ENCODE assay signal across 29 mouse cellular contexts in genomic region chr10:111256156-111256555, GRCm38 (mm10). TPM values are rescaled to one million over a fixed set of nuclear protein-coding genes. Genes with fewer than 3 reads are reported as not detected.
DNase-seq lines count a peak whose midpoint lies in the region; ATAC-seq lines count a peak whose summit lies in the region.
"Had no signal": no experiment of that assay in that cellular context is flagged by ENCODE, and none has a peak within 500 bp of the region (broad histone marks: within the 10 kb centered on the region; RNA-seq: fewer than 3 reads in every experiment).

No protein-coding gene starts in this region.

- no peak overlapping the region for H3K4me2 ChIP-seq in liver, embryonic 11.5 days
- H3K4me2 ChIP-seq in liver, embryonic 16.5 days (ENCODE audit: low read depth, low read length) = no peak overlapping the region
- H3K4me2 ChIP-seq: heart, embryonic 15.5 days; intestine, embryonic 15.5 days; limb, embryonic 12.5 days; midbrain, embryonic 12.5 days had no signal

- no peak overlapping the region for H3K9ac ChIP-seq in liver, embryonic 11.5 days (ENCODE audit: low read depth, low read length)
- no peak overlapping the region for H3K9ac ChIP-seq in liver, embryonic 16.5 days (ENCODE audit: low read depth, low read length)
- H3K9ac ChIP-seq: heart, embryonic 15.5 days; intestine, embryonic 15.5 days; limb, embryonic 12.5 days; midbrain, embryonic 12.5 days had no signal

- intact Hi-C loops in left cerebral cortex, postnatal 4 days (cut with DNase I) = no loop called here

- no peak overlapping the region for H3K4me3 ChIP-seq in liver, embryonic 11.5 days (ENCODE audit: low read depth, low read length)
- no peak overlapping the region for H3K4me3 ChIP-seq in liver, embryonic 16.5 days (ENCODE audit: low read depth, low read length)
- H3K4me3 ChIP-seq: heart, embryonic 15.5 days; intestine, embryonic 15.5 days; limb, embryonic 12.5 days; megakaryocyte, embryonic 14.5 days; midbrain, embryonic 12.5 days had no signal

- DNase-seq in liver (peak; percentile 42), MEL-GATA-1-ER (ENCODE audit: extremely low read depth, low read depth) (peak; percentile 6)
- DNase-seq in liver, embryonic 11.5 days (ENCODE audit: low spot score) = no peak
- DNase-seq in left cerebral cortex, postnatal 4 days = no peak
- DNase-seq in kidney, adult 11 months = no peak
- DNase-seq: adrenal gland, postnatal 25 days; B cell, adult 2 months; cerebellum, adult 8-10 months; cerebellum, postnatal 25 days; kidney, adult 8-10 months; kidney, postnatal 10 days; layer of hippocampus, adult 9-11 months; lung, adult 18-20 months; lung, postnatal 4 days; retina, postnatal 1 day; right cerebral cortex, postnatal 14 days; spleen, adult 18-20 months; thymus, postnatal 25 days had no signal

- H3K27me3 ChIP-seq in liver, embryonic 11.5 days (replicated peaks; ENCODE audit: control insufficient read depth, insufficient read depth, low read length) = no peaks in the 10 kb centered on the region
- no peaks in the 10 kb centered on the region for H3K27me3 ChIP-seq in liver, embryonic 16.5 days (ENCODE audit: control insufficient read depth, insufficient read depth, low read depth, low read length)
- H3K27me3 ChIP-seq: heart, embryonic 15.5 days; intestine, embryonic 15.5 days; limb, embryonic 12.5 days; megakaryocyte, embryonic 14.5 days; midbrain, embryonic 12.5 days had no signal

- H3K4me1 ChIP-seq in liver, embryonic 11.5 days (replicated peaks; ENCODE audit: control insufficient read depth, insufficient read depth, low read length) = no peaks in the 10 kb centered on the region
- no peaks in the 10 kb centered on the region; the same call in 1 of the 2 replicates for H3K4me1 ChIP-seq in liver, embryonic 16.5 days (ENCODE audit: control insufficient read depth, low read depth, low read length)
- H3K4me1 ChIP-seq: intestine, embryonic 15.5 days; limb, embryonic 12.5 days; midbrain, embryonic 12.5 days had no signal

- 0 out of 2 replicates have a peak, but pooled peaks cover 2% of the 10 kb centered on the region for H3K36me3 ChIP-seq in liver, embryonic 11.5 days (ENCODE audit: control insufficient read depth, insufficient read depth, low read length)
- H3K36me3 ChIP-seq in liver, embryonic 16.5 days (ENCODE audit: control insufficient read depth, insufficient read depth) = peaks cover 3% of the 10 kb centered on the region
- H3K36me3 ChIP-seq: intestine, embryonic 15.5 days; limb, embryonic 12.5 days had no signal

- H3K27ac ChIP-seq in liver, embryonic 11.5 days (ENCODE audit: low read depth, low read length) = no peak overlapping the region
- H3K27ac ChIP-seq in liver, embryonic 16.5 days (ENCODE audit: low read length) = no peak overlapping the region
- H3K27ac ChIP-seq: heart, embryonic 15.5 days; intestine, embryonic 15.5 days; limb, embryonic 12.5 days; midbrain, embryonic 12.5 days had no signal

- H3K9me3 ChIP-seq in liver, embryonic 11.5 days (ENCODE audit: control insufficient read depth, low read length) = no peaks in the 10 kb centered on the region
- no peaks in the 10 kb centered on the region for H3K9me3 ChIP-seq in liver, embryonic 16.5 days (replicated peaks; ENCODE audit: control insufficient read depth, low read length)
- H3K9me3 ChIP-seq: heart, embryonic 15.5 days; intestine, embryonic 15.5 days; limb, embryonic 12.5 days; megakaryocyte, embryonic 14.5 days; midbrain, embryonic 12.5 days had no signal

- WGBS in liver, embryonic 11.5 days = 81% methylated on average over 3 of the region's 3 CpGs
- 66% methylated on average over 3 of the region's 3 CpGs for WGBS in liver, embryonic 16.5 days (ENCODE audit: insufficient replicate concordance)

- no peak for ATAC-seq in liver, embryonic 11.5 days (replicated peaks; ENCODE audit: low FRiP score)
- ATAC-seq in erythroblast, adult 5-6 weeks (replicated peaks; ENCODE audit: low FRiP score, poor library complexity, severe bottlenecking) = 0 out of 2 replicates have a peak, but pooled peaks have one; percentile 62
- peak; percentile 62 for ATAC-seq in liver, embryonic 16.5 days (ENCODE audit: low read depth)
- no peak for ATAC-seq in inflammation-experienced regulatory T-cells, adult 6 months
- ATAC-seq: forebrain, embryonic 16.5 days; hindbrain, embryonic 16.5 days; intestine, embryonic 15.5 days; lung, postnatal 0 days had no signal

RNA-seq across cellular contexts. Expression of gene Bbs10, which starts 42.3 kb away (rescaled TPM):
- polyA plus RNA-seq in liver, embryonic 11.5 days (2014; fragmentation: Nextera tagmentation; extraction: Ambion mirVana) = 3.1 and 4.3 TPM in 2 replicates
- 2.9 and 11.5 TPM in 2 replicates for total RNA-seq in erythroblast, adult 5-6 weeks (2015; ENCODE audit: low replicate concordance)
- 1.8 and 3.0 TPM in 2 replicates for total RNA-seq in erythroblast, adult 5-6 weeks (2017; ENCODE audit: low replicate concordance)
- 0.91 and 1.4 TPM in 2 replicates for polyA plus RNA-seq in liver, embryonic 16.5 days (2015; fragmentation: Nextera tagmentation; extraction: Ambion mirVana)
- 1 to 10 TPM; 4.2 to 4.3 TPM for total RNA-seq in left cerebral cortex, postnatal 4 days (2021)
- polyA plus RNA-seq in inflammation-experienced regulatory T-cells, adult 6 months (2017; shearing (Covaris generic)) = 1 to 10 TPM; 1.8 to 2.5 (median 1.8) TPM

Comparison
In these comparisons a context has a peak if more than half of its experiments do, and no peak if none do; other contexts are left out.
1. DNase-seq: peak in liver (single experiment) and MEL-GATA-1-ER (single experiment); none in liver, embryonic 11.5 days (single experiment), left cerebral cortex, postnatal 4 days (single experiment) and kidney, adult 11 months (single experiment).
2. ATAC-seq: peak in erythroblast, adult 5-6 weeks (single experiment) and liver, embryonic 16.5 days (single experiment); none in liver, embryonic 11.5 days (single experiment) and inflammation-experienced regulatory T-cells, adult 6 months (single experiment).